8 mouse cellular contexts compared by ENCODE assay signal in the genomic region with DNA sequence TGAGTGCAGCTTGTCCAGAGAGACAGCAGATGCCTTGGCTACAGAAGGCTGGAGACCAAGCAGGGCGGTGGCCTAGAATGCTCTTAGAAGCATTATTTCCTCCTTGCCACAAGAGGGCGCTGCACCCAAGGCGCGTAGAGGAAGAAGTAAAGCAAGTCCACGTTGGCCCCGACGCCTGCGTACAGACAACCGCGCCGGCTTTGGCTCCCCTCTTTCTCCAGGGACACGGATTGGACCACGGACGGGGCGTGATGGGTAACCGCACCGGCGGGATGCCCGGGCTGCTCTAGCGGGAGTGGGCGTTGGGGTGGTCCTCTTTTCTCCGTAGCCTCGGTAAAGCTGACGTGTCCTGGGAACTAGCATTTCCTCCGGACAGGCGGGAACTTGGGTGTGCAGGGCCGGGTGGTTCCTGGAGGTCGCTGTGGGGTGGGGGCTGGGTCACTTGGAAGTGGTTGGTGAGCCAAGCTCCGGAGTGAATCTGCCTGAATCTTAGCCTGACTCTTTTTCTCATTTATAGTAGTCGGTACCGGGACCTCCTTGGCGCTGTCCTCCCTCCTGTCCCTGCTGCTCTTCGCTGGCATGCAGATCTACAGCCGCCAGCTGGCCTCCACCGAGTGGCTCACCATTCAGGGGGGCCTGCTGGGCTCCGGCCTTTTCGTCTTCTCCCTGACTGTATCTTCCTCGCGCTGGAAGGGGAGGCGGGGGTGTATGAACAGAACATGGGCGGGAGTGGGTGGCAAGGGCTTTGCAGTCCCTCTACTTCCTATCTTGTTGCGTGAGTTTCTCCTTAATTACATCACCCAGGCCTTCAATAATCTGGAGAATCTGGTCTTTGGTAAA. TPM values are rescaled to one million over a fixed set of nuclear protein-coding genes. Genes with fewer than 3 reads are reported as not detected.
DNase-seq lines count a peak whose midpoint lies in the region; ATAC-seq lines count a peak whose summit lies in the region.

A gene (minus strand): TSS at position 49 of the 840 bp plus-strand sequence.

- H3K27ac ChIP-seq in embryonic facial prominence, embryonic 11.5 days (replicated peaks; ENCODE audit: low read depth, low read length), result no peak within 1 kb of the TSS; the same call in 1 of the 2 replicates
- H3K27ac ChIP-seq in limb, embryonic 13.5 days, result peak within 1 kb of the TSS; percentile 74
- peak within 1 kb of the TSS; percentile 97 for H3K27ac ChIP-seq in midbrain, embryonic 15.5 days

- H3K27me3 ChIP-seq in embryonic facial prominence, embryonic 11.5 days (ENCODE audit: control insufficient read depth, insufficient read depth, low read length), result no peaks in the 10 kb centered on the region
- H3K27me3 ChIP-seq in limb, embryonic 13.5 days, result no peaks in the 10 kb centered on the region
- no peaks in the 10 kb centered on the region for H3K27me3 ChIP-seq in midbrain, embryonic 15.5 days (replicated peaks)

- DNase-seq in 3T3-L1 (ENCODE audit: low read depth, low spot score), result peak; percentile 96
- DNase-seq in adrenal gland, postnatal 25 days, result peak; percentile 90
- DNase-seq in embryonic facial prominence, embryonic 11.5 days (ENCODE audit: low spot score), result peak; percentile 94
- peak; percentile 99 for DNase-seq in heart, adult 11 months
- DNase-seq in kidney, adult 18-20 months, result peak; percentile 91
- DNase-seq in spleen, adult 18-20 months, result peak; percentile 75 to 85

- WGBS in embryonic facial prominence, embryonic 11.5 days, result under 1% methylated on average over 42 of the region's 42 CpGs
- WGBS in limb, embryonic 13.5 days, result under 1% methylated on average over 42 of the region's 42 CpGs
- under 1% methylated on average over 42 of the region's 42 CpGs for WGBS in midbrain, embryonic 15.5 days

- peak within 1 kb of the TSS; percentile 79 for H3K9ac ChIP-seq in embryonic facial prominence, embryonic 11.5 days (replicated peaks; ENCODE audit: low read length)
- peak within 1 kb of the TSS; percentile 87 for H3K9ac ChIP-seq in limb, embryonic 13.5 days
- peak within 1 kb of the TSS; percentile 80 for H3K9ac ChIP-seq in midbrain, embryonic 15.5 days

- peak; percentile 50 for ATAC-seq in embryonic facial prominence, embryonic 11.5 days (replicated peaks; ENCODE audit: insufficient number of reproducible peaks, low FRiP score, low TSS enrichment, low read depth)
- peak; percentile 73 for ATAC-seq in limb, embryonic 13.5 days (ENCODE audit: low FRiP score, low read depth)
- ATAC-seq in midbrain, embryonic 15.5 days (replicated peaks), result peak; percentile 59

- peak within 1 kb of the TSS; percentile 76 for H3K4me3 ChIP-seq in embryonic facial prominence, embryonic 11.5 days (ENCODE audit: low read depth, low read length)
- peak within 1 kb of the TSS; percentile 77 for H3K4me3 ChIP-seq in limb, embryonic 13.5 days
- H3K4me3 ChIP-seq in midbrain, embryonic 15.5 days, result peak within 1 kb of the TSS; percentile 78

- H3K36me3 ChIP-seq in embryonic facial prominence, embryonic 11.5 days (replicated peaks; ENCODE audit: control insufficient read depth, insufficient read depth, low read depth, low read length), result no peaks in the 10 kb centered on the region; the same call in 1 of the 2 replicates
- peaks cover 29% of the 10 kb centered on the region for H3K36me3 ChIP-seq in limb, embryonic 13.5 days
- H3K36me3 ChIP-seq in midbrain, embryonic 15.5 days (replicated peaks), result peaks cover 14% of the 10 kb centered on the region

- peaks cover 9% of the 10 kb centered on the region for H3K4me1 ChIP-seq in embryonic facial prominence, embryonic 11.5 days (ENCODE audit: control insufficient read depth, insufficient read depth, low read length)
- H3K4me1 ChIP-seq in limb, embryonic 13.5 days, result peaks cover 52% of the 10 kb centered on the region
- H3K4me1 ChIP-seq in midbrain, embryonic 15.5 days, result peaks cover 48% of the 10 kb centered on the region

- peak within 1 kb of the TSS; percentile 75 for H3K4me2 ChIP-seq in embryonic facial prominence, embryonic 11.5 days (ENCODE audit: low read depth, low read length)
- peak within 1 kb of the TSS; percentile 91 for H3K4me2 ChIP-seq in limb, embryonic 13.5 days (replicated peaks)
- peak within 1 kb of the TSS; percentile 92 for H3K4me2 ChIP-seq in midbrain, embryonic 15.5 days

- no peaks in the 10 kb centered on the region for H3K9me3 ChIP-seq in embryonic facial prominence, embryonic 11.5 days (replicated peaks; ENCODE audit: control insufficient read depth, low read length)
- no peaks in the 10 kb centered on the region for H3K9me3 ChIP-seq in limb, embryonic 13.5 days
- no peaks in the 10 kb centered on the region for H3K9me3 ChIP-seq in midbrain, embryonic 15.5 days

RNA-seq across cellular contexts. Expression of the gene that starts here (rescaled TPM):
- 2.6 and 3.2 TPM in 2 replicates for total RNA-seq in adrenal gland, postnatal 25 days (2021)
- polyA plus RNA-seq in embryonic facial prominence, embryonic 11.5 days (2014; fragmentation: Nextera tagmentation; extraction: Ambion mirVana), result 3.0 and 4.5 TPM in 2 replicates
- 6.1 and 6.8 TPM in 2 replicates for polyA plus RNA-seq in limb, embryonic 13.5 days (2015; fragmentation: Nextera tagmentation; extraction: Ambion mirVana)
- polyA plus RNA-seq in midbrain, embryonic 15.5 days (2015; fragmentation: Nextera tagmentation; extraction: Ambion mirVana), result 95.9 and 97.9 TPM in 2 replicates

Comparison
In these comparisons a context has a peak if more than half of its experiments do, and no peak if none do; other contexts are left out.
1. RNA of the gene that starts here (polyA plus RNA-seq): 95.9 to 97.9 TPM in midbrain, embryonic 15.5 days; 6.1 to 6.8 TPM in limb, embryonic 13.5 days and 3.0 to 4.5 TPM in embryonic facial prominence, embryonic 11.5 days; every median in the first group is over 10 times any median in the second.
2. Peak in every context shown above with its lines, with median percentiles within 50 percentile points of each other: DNase-seq, ATAC-seq, H3K4me2 ChIP-seq, H3K4me3 ChIP-seq and H3K9ac ChIP-seq.